Mouse (Mus musculus) myocyte (in vitro differentiated cells): ENCODE measurements around the gene Pip4p1.

Experiments
- E2F4 ChIP-seq: IDR thresholded peaks from one replicate; pipeline ENCODE4 v1.6.1; 2011; ENCODE audit warnings: mild to moderate bottlenecking, control low read depth, moderate library complexity; ENCODE audit not compliant: insufficient read depth
- MAX ChIP-seq: IDR thresholded peaks from one replicate; pipeline ENCODE4 v1.6.1; 2011; ENCODE audit warnings: low read depth, mild to moderate bottlenecking, control low read depth
- MYOD1 ChIP-seq, 3 experiments: IDR thresholded peaks; one replicate each; pipeline ENCODE4 v1.6.1; 2011; ENCODE audit warnings: control low read depth in 2 of 3, low read depth in 2 of 3, mild to moderate bottlenecking in 2 of 3, moderate library complexity in 1 of 3; ENCODE audit not compliant: insufficient read length in 2 of 3, control insufficient read depth in 1 of 3
- POLR2A ChIP-seq: IDR thresholded peaks from one replicate; pipeline ENCODE4 v1.6.1; 2011; ENCODE audit warnings: low read depth, mild to moderate bottlenecking, control low read depth, moderate library complexity; ENCODE audit not compliant: insufficient read length
- TCF12 ChIP-seq: IDR thresholded peaks from one replicate; pipeline ENCODE4 v1.6.1; 2011; ENCODE audit warnings: mild to moderate bottlenecking, control low read depth; ENCODE audit not compliant: poor library complexity, insufficient read depth, severe bottlenecking
- USF1 ChIP-seq: IDR thresholded peaks from one replicate; pipeline ENCODE4 v1.6.1; 2011; ENCODE audit warnings: low read depth, mild to moderate bottlenecking, control low read depth, moderate library complexity

GRCm38 (mm10) chr14:50911356-50911755 lies 19.3 kb downstream of the Pip4p1 start:
- TF ChIP-seq TCF12 (no peak), POLR2A (no peak), USF1 (no peak), E2F4 (no peak), MAX (no peak), MYOD1 (IDR thresholded peaks at IDR 0.05; ENCODE audit: control insufficient read depth in 1 of 3, insufficient read length in 2 of 3, low read depth in 2 of 3) (no peak)
